Mouse (Mus musculus): ENCODE results near the gene Inpp5f.
A peak's percentile ranks its signal among the peaks of the same experiment; 100 is the strongest.
"Not testable (repeated sequence)": the region's sequence is repeated elsewhere in the genome, so short reads cannot be mapped to it uniquely, and the experiment has no call there.

Inpp5f gene

GRCm38 (mm10) chr7:128610897-128611798 is at the start of gene Inpp5f:
Gene Inpp5f (plus strand): TSS chr7:128611328.
- peak; percentile 100 for DNase-seq

GRCm38 (mm10) chr7:128563373-128563772 is 47.8 kb upstream of the Inpp5f start:
- DNase-seq, result peak; percentile 56

- DNase-seq, result no peak
These were observed 44.8 kb upstream of the Inpp5f start for GRCm38 (mm10) chr7:128566311-128566710.

- no peak for DNase-seq
These were observed 43.4 kb upstream of the Inpp5f start for GRCm38 (mm10) chr7:128567561-128568244.

GRCm38 (mm10) chr7:128569429-128569828 is 41.7 kb upstream of the Inpp5f start:
- not testable (repeated sequence) for DNase-seq

- no peak for DNase-seq
These were observed 41.0 kb upstream of the Inpp5f start for GRCm38 (mm10) chr7:128569987-128570656.

GRCm38 (mm10) chr7:128570657-128571056 is 40.5 kb upstream of the Inpp5f start:
- not testable (repeated sequence) for DNase-seq

- no peak for DNase-seq
These were observed 39.1 kb upstream of the Inpp5f start for GRCm38 (mm10) chr7:128572030-128572429.

- no peak for DNase-seq
These were observed 35.9 kb upstream of the Inpp5f start for GRCm38 (mm10) chr7:128575211-128575610.

GRCm38 (mm10) chr7:128575794-128576193 is 35.3 kb upstream of the Inpp5f start:
- DNase-seq, result no peak

GRCm38 (mm10) chr7:128577607-128578006 is 33.5 kb upstream of the Inpp5f start:
- no peak for DNase-seq

- no peak for DNase-seq
These were observed 32.8 kb upstream of the Inpp5f start for GRCm38 (mm10) chr7:128578199-128578945.

- no peak for DNase-seq
These were observed 31.7 kb upstream of the Inpp5f start for GRCm38 (mm10) chr7:128579381-128579780.

GRCm38 (mm10) chr7:128580318-128580717 is 30.8 kb upstream of the Inpp5f start:
- no peak for DNase-seq

- no peak for DNase-seq
These were observed 29.2 kb upstream of the Inpp5f start for GRCm38 (mm10) chr7:128581864-128582484.

- DNase-seq, result peak; percentile 77
These were observed 27.7 kb upstream of the Inpp5f start for GRCm38 (mm10) chr7:128583213-128583948.

GRCm38 (mm10) chr7:128587334-128587933 is 23.7 kb upstream of the Inpp5f start:
- no peak for DNase-seq

- DNase-seq, result peak; percentile 59
These were observed 19.6 kb upstream of the Inpp5f start for GRCm38 (mm10) chr7:128591345-128592084.

GRCm38 (mm10) chr7:128592118-128592935 is 18.8 kb upstream of the Inpp5f start:
- peak; percentile 28 for DNase-seq

- DNase-seq, result no peak
These were observed 18.2 kb upstream of the Inpp5f start for GRCm38 (mm10) chr7:128592936-128593241.

All from kidney, adult 9 months (tissue).